Mouse (Mus musculus): ENCODE measurements around the gene Prkar1b.

DNA sequence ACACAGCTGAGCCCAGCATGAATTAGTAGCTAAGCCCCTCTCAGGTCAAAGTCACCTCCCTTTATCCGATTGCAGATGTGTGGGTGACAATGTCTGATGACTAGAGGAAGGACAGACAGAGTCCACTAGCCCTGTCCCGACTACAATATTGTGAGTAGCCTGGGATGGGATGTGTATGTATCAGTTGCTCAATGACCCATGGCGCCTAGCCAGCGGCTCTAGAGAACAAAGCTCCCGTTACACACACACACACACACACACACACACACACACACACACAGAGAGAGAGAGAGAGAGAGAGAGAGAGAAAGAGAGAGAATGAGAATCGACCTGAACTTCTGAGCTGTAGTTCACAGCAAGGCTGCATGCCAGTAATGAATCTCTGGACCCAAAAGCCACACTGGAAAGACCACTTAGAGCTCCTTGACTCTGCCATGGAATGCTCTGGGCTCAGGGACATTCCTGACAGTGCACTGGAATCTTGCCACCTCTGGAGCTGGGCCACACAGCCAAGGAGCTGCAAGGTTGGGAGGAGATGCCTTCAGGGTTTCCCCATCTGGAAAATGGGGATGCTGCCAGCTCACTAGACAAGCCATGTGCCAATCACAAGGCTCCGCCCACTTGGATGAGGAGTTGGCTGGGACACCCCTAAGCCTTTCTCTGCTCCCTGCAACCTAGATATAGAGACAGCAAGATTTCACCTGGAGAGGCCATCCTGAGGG is 159.0 kb downstream of the Prkar1b start:
- TF ChIP-seq CTCF (IDR thresholded peaks at IDR 0.05; ENCODE audit: low read depth), result no peak
- TF ChIP-seq EP300 (IDR thresholded peaks at IDR 0.05; ENCODE audit: low read depth), result no peak

Measured in liver, postnatal 0 days (tissue).